Mouse (Mus musculus): ENCODE measurements around the gene Cpsf6. TPM values are rescaled to one million over a fixed set of nuclear protein-coding genes. Genes with fewer than 3 reads are reported as not detected.

Gene Cpsf6
- total and polyA plus RNA-seq, 2 experiments from 2014 or later, result 82.0 to 127 TPM

DNA sequence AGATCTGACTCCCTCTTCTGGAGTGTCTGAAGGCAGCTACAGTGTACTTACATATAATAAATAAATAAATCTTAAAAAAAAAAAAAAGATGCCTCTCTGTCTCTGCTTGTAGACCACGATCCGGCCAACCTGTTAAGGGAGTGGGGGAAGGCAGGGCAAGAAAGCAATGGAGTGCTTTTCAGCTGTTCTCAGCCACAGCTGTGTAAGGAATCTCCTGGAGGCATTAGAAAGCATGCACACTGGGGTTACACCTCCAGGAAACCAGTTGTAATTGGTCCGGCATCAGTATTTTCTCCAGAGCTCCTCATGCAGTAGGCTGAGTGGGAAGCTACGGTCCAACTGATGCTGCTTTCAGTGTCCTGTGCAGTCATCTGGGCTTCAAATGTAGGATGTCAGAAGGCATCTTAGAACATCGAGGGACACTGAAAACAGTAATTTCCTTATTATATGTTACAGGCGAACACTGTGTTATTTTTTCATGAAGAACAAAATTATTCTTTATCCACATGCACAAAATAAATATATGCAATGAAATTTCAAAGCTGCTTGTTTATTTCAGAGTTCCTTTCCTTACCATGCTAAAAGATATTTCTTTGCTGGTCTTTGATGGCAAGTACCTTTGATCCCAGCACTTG, 42.5 kb upstream of the Cpsf6 start:
- no peak for TF ChIP-seq CTCF (IDR thresholded peaks at IDR 0.05; ENCODE audit: low read depth)
- no peaks in the 10 kb centered on the region for H3K36me3 ChIP-seq (ENCODE audit: insufficient read depth, low read length)
- WGBS, result 89% methylated on average over 6 of the region's 6 CpGs
- no peak overlapping the region for H3K4me2 ChIP-seq (ENCODE audit: low read depth, low read length)
- no peak for DNase-seq (ENCODE audit: low spot score)
- no peak overlapping the region for H3K9ac ChIP-seq (replicated peaks; ENCODE audit: low read length)
- H3K4me1 ChIP-seq (ENCODE audit: insufficient read depth, low read length), result no peaks in the 10 kb centered on the region; the same call in 1 of the 2 replicates
- H3K27me3 ChIP-seq (ENCODE audit: insufficient read depth, low read length), result no peaks in the 10 kb centered on the region
- no peak overlapping the region for H3K4me3 ChIP-seq (ENCODE audit: low read length)
- no peak overlapping the region for H3K27ac ChIP-seq
- no peak for ATAC-seq
- no peaks in the 10 kb centered on the region for H3K9me3 ChIP-seq (ENCODE audit: low read length)

DNA sequence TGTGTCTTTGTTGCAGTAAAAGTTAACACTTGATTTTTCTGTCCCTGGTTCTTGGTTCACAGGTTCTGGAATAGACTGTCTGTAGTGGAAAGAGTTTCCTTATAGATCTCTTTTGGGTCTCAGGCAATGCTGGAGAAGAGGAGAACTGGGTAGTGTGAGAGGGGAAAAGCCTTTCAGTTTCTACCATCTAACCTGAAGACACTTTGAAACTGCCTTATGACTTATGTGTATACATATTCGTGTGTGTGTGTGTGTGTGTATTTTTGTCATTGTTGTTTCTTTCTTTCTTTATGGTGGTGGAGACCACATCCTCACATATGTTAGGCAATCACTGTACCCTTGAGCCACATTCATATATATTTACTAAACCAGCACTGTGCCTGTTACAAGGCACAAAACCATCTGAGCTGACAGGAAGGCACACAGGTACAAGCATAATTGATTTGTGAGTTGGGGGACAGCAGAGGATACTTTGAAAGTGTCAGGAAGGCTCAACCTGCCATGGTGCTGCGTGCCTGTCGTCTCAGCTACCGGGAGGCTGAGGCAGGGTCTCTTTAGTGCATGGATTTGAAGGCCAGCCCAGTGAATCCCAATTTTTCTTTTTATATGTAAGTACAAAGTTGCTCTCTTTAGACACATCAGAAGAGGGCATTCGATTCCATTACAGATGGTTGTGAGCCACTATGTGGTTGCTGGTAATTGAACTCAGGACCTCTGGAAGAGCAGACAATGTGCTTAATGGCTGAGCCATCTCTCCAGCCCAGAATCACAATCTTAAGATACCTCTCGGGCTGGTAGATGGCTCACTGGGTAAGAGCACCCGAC, 41.7 kb upstream of the Cpsf6 start:
- no peaks in the 10 kb centered on the region for H3K9me3 ChIP-seq (ENCODE audit: low read length)
- WGBS, result 86% methylated on average over 7 of the region's 7 CpGs
- no peak for TF ChIP-seq CTCF (IDR thresholded peaks at IDR 0.05; ENCODE audit: low read depth)

DNA sequence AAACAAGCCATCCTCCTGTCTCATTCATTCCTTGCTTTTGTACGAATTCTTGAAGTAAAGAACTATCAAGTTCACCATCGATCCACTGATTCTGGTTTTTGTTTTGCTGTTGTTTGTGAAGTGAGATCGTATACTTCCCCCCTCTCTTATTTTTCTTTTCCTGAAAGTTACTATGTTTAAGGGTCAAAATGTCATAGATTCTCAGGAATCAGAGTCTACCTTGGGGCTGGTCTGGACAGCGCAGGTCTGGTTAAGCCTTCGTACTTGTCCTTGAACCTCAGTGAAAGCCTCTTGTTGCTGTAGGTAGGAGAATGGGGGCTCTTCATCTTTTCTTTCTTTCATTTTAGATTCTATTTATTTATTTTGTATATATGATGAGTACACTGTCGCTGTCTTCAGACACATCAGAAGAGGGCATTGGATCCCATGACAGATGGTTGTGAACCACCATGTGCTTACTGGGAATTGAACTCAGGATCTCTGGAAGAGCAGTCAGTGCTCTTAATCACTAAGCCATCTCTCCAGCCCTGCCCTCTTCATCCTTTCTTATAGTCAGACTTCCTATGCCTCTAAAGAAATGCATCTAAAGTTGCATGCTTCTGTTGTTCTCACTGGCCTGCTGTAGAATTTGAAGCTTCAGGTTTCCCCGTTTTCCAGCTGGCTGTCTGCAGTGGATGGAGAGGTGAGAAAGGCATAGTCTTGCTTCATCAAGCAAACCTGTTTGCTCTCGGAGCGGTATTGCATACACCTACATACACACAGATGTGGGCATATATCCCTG, 40.9 kb upstream of the Cpsf6 start:
- H3K36me3 ChIP-seq (ENCODE audit: insufficient read depth, low read length), result no peaks in the 10 kb centered on the region

More for the DNA sequence above, 41.7 kb upstream of the Cpsf6 start:
- Histone ChIP-seq H3K4me1 (ENCODE audit: insufficient read depth, low read length) (no peaks in the 10 kb centered on the region; the same call in 1 of the 2 replicates), H3K9ac (replicated peaks; ENCODE audit: low read length) (no peak overlapping the region), H3K4me3 (ENCODE audit: low read length) (no peak overlapping the region), H3K36me3 (ENCODE audit: insufficient read depth, low read length) (no peaks in the 10 kb centered on the region), H3K27ac (no peak overlapping the region), H3K4me2 (ENCODE audit: low read depth, low read length) (no peak overlapping the region), H3K27me3 (ENCODE audit: insufficient read depth, low read length) (no peaks in the 10 kb centered on the region)
- ATAC-seq (no peak), DNase-seq (ENCODE audit: low spot score) (no peak)

DNA sequence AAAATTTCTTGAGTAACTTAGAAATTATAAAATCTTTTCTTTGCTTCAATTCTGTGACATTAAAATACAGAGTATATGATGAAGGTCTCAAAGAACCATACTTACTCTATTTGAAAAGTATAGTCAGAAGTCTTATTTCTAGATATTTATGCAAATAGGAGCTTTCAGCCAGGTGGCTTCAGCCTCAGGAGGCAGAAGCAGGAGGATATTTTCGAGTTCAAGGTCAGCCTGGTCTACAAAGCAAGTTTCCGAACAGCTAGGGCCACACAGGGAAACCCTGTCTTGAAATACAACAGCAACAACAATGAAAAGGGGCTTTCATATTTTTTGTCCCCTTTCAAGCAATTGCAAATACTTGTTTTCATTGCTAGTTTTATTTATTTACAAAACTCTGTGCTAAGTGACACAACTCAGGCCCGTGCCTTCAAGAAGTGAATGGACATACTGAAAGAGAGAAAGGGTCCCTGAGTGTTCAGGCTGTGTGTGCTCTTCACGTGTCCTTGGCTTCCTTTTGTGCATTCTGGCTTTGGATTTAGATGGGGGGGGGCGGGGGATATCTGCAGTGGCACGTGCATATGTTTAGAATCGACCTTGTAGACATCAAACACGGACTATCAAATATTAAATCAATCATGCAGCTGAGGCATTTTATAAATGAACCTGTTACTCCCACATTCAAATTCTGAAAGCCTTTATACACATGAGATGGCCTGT, 39.9 kb upstream of the Cpsf6 start:
- H3K27me3 ChIP-seq (ENCODE audit: insufficient read depth, low read length), result no peaks in the 10 kb centered on the region
- no peaks in the 10 kb centered on the region for H3K9me3 ChIP-seq (ENCODE audit: low read length)
- H3K9ac ChIP-seq (replicated peaks; ENCODE audit: low read length), result no peak overlapping the region
- H3K4me1 ChIP-seq (ENCODE audit: insufficient read depth, low read length), result no peaks in the 10 kb centered on the region
- TF ChIP-seq CTCF (IDR thresholded peaks at IDR 0.05; ENCODE audit: low read depth), result no peak
- H3K27ac ChIP-seq, result no peak overlapping the region
- ATAC-seq, result no peak
- no peaks in the 10 kb centered on the region for H3K36me3 ChIP-seq (ENCODE audit: insufficient read depth, low read length)
- WGBS, result 61% methylated on average over 8 of the region's 8 CpGs
- H3K4me3 ChIP-seq (ENCODE audit: low read length), result no peak overlapping the region
- H3K4me2 ChIP-seq (ENCODE audit: low read depth, low read length), result no peak overlapping the region
- no peak for DNase-seq (ENCODE audit: low spot score)

More for the DNA sequence above, 40.9 kb upstream of the Cpsf6 start:
- no peak overlapping the region for H3K27ac ChIP-seq
- H3K9ac ChIP-seq (replicated peaks; ENCODE audit: low read length), result no peak overlapping the region
- H3K4me2 ChIP-seq (ENCODE audit: low read depth, low read length), result no peak overlapping the region
- no peak for TF ChIP-seq CTCF (IDR thresholded peaks at IDR 0.05; ENCODE audit: low read depth)
- 82% methylated on average over 9 of the region's 9 CpGs for WGBS
- no peaks in the 10 kb centered on the region for H3K4me1 ChIP-seq (ENCODE audit: insufficient read depth, low read length)
- H3K27me3 ChIP-seq (ENCODE audit: insufficient read depth, low read length), result no peaks in the 10 kb centered on the region
- H3K9me3 ChIP-seq (ENCODE audit: low read length), result no peaks in the 10 kb centered on the region
- H3K4me3 ChIP-seq (ENCODE audit: low read length), result no peak overlapping the region
- DNase-seq (ENCODE audit: low spot score) (no peak), ATAC-seq (no peak)

DNA sequence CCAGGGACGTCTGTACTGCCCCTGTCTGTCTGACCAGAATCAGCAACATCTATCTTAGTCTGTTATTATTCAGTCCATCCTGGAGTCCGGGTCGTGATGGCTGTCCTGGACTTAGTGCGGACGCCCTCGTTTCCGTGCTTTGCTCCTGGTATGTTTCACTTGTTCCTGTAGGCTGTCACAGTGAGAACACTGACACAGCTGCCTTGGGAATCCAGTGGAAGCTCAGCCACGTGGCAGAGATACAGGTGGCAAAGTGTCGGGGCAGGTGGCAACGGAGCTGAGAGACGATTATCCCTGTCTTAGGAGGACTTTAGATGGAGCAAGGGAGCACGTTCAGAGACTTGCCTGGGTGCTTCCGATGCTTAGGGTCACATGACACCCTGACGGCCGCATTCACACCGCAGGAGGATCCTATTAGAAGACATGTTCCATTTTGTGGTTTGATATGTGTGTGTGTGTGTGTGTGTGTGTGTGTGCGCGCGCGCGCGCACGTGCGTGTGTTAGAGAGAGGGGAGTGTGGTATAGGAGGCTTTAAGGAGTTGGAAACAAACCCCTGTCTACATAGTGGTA, 38.9 kb upstream of the Cpsf6 start:
- 46% methylated on average over 24 of the region's 24 CpGs for WGBS
- Histone ChIP-seq H3K36me3 (ENCODE audit: insufficient read depth, low read length) (no peaks in the 10 kb centered on the region), H3K27ac (peak overlapping the region; percentile 57; the same call in 1 of the 2 replicates), H3K4me1 (ENCODE audit: insufficient read depth, low read length) (no peaks in the 10 kb centered on the region), H3K4me2 (ENCODE audit: low read depth, low read length) (peak overlapping the region; percentile 58), H3K9ac (replicated peaks; ENCODE audit: low read length) (no peak overlapping the region), H3K4me3 (ENCODE audit: low read length) (peak overlapping the region; percentile 23), H3K27me3 (ENCODE audit: insufficient read depth, low read length) (no peaks in the 10 kb centered on the region), H3K9me3 (ENCODE audit: low read length) (no peaks in the 10 kb centered on the region)
- ATAC-seq, result peak; percentile 50
- TF ChIP-seq CTCF (IDR thresholded peaks at IDR 0.05; ENCODE audit: low read depth), result no peak
- DNase-seq (ENCODE audit: low spot score), result peak; percentile 27
